Mouse (Mus musculus): ENCODE results near the gene Ptrhd1. TPM values are rescaled to one million over a fixed set of nuclear protein-coding genes. Genes with fewer than 3 reads are reported as not detected.
A peak's percentile ranks its signal among the peaks of the same experiment; 100 is the strongest.

Ptrhd1 gene
- 1 to 10 TPM; 3.9 to 4.7 TPM for total RNA-seq (2021)
- long read RNA-seq, experiment 1, partial matches to known transcripts: 0 of 5 reads
- long read RNA-seq, experiment 1, other reads (novel, unspliced or antisense): 1 of 5 reads
- long read RNA-seq, experiment 2, transcript Ptrhd1-201 (2 exons, 3,840 nt): major isoform, 17 of 18 reads
- long read RNA-seq, experiment 2, partial matches to known transcripts: 0 of 18 reads
- long read RNA-seq, experiment 2, other reads (novel, unspliced or antisense): 1 of 18 reads

DNA sequence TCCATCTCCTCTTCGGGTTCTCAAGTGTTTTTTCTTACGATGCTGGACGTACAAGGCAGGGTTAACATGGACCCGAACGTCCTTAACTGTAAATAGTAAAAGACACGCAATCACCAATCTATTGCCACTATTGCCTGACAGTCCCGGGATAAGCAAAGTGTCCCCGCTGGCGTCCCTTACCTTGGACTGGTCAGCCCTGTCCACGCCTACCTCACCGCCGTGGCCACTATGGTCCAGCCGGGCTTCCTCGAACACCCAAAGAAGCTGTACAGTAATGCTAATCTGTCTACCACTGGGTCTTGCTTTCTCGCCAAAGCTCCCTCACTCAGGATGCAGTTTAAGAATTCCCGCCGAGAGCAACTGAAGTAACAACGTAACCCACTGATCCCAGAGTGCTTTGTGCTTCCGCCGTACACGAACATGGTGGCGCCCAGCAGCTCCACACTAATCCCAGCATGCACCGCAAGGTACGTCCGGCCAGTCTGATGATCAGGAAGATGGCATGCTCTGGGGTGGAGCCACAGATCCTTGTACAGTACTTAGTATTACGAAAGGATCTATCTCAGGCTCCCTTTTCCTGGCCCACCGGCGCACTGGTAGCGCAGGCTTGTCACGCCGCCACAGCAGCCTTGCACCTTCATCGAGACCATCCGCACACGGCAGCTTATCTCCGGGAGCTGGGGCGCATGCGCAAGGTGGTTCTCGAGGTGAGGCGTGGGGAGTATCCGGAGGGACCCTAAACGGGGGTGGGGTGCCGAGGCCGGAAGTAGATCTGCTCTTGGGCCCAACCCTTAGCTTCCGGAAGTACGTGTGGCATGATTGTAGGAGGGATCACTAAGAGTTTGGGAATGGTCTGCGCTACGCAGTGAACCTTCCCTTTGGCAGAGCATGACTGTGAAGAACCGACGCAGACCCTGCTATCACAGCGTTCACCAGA, at the start of gene Ptrhd1, which contains the start of gene Cenpo:
TSS of gene Ptrhd1 (plus strand) at position 456 of the 937 bp plus-strand sequence.
TSS of gene Cenpo (minus strand) at position 723 of the 937 bp plus-strand sequence.
- intact Hi-C loops (cut with DNase I; ENCODE audit: low total_unique reads): no loop called here
- DNase-seq: peak; percentile 93

DNA sequence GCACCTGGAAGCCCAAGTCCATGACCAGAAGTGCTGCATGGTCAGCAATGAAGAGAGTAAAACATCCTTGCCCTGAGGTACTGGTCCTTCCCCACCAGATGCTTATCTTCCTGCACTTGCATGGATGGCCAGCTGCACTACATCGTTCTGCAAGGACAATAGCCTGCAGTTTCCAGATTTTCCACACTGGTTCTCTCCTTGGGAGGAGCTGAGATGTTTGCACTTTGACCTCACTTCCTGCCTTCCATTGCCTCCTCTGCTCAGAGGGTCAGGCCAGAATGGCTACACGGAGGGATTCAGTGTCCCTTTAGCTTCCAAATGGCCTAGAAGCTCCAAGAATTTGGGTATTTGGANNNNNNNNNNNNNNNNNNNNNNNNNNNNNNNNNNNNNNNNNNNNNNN, 49.2 kb upstream of the Ptrhd1 start:
- DNase-seq: no peak
- intact Hi-C loops (cut with DNase I; ENCODE audit: low total_unique reads): no loop called here

DNA sequence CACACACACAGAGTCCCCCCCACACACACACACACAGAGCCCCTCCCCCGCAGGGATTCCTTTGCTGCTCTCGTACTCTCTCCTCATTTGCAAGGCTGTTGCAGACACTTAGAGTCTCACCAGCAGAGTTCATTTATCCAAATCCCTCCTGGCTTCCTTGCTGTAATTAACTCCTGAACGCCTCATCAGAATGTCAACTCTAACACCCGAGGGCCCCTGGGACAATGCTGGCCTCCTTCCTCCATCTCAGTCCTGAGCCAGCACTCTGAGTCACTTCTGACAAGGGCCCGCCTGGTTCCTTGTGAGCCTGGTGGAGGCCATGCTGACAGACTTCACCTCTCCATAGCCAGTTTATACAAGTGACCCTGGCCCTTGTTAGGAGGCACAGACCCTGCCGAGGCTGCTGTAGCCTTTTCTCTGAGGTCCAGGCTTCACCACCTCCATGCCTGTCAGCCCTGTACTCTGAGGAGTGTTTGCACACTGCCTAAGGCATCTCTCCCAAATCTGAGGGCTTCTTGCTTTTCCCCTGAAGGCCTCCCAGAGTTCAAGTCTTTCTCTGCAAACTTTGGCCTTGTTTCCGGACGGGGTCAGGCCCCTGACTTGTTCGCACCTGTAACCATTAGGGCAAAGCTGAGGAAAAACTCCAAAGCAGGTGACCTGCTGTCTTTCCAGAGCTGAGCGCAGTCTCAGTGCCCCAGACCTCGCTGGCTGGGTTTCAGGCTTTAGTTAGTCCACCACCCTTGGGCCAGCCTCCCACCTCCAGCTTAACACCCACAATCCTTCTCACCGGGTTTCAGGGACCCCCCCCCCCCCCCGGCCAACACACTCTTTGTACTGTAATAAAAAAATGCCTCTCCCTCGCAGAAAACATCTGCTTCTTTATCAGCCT, 45.4 kb upstream of the Ptrhd1 start:
- peak; percentile 77 for DNase-seq
- intact Hi-C loops (cut with DNase I; ENCODE audit: low total_unique reads): no loop called here

DNA sequence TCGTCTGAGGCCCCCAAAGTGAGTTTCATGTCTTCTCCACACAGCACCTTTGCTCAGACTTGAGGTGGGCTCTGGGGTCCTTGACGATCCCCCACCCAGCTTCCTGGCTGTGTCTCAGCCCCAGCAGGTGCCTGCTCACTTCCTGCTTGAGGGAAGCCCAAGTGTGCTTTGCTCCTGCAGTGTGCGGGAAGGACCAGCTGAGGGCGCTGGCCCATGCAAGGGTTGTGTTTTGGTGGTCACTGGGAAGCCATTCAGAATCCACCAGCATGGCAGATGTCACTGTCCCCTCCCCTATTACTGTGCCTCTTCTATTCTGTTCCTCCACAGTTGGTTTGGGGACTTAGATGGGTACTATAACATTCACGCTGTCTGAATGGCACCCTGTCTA, 44.8 kb upstream of the Ptrhd1 start:
- intact Hi-C loops (cut with DNase I; ENCODE audit: low total_unique reads): no loop called here
- DNase-seq: no peak

DNA sequence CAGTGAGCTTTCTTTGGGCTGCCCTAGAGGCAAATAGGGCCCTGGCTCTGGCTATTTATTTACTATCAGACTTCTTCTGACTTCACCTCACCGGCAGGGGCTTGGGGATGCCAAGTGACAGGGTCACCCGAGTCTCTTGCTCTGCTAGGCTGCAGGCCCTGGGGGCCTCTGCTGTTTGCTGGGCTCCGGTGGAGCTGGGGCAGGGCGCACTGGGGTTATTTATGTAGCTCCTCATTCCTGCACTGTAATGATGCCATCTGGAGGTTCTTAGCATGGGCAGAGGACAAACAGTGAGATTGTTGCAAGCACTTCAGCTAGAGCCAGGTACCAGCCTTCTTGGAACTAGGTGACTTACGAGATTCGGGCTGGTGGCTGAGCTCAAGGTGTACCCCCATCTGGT, 41.3 kb upstream of the Ptrhd1 start:
- intact Hi-C loops (cut with DNase I; ENCODE audit: low total_unique reads): no loop called here
- DNase-seq: no peak

DNA sequence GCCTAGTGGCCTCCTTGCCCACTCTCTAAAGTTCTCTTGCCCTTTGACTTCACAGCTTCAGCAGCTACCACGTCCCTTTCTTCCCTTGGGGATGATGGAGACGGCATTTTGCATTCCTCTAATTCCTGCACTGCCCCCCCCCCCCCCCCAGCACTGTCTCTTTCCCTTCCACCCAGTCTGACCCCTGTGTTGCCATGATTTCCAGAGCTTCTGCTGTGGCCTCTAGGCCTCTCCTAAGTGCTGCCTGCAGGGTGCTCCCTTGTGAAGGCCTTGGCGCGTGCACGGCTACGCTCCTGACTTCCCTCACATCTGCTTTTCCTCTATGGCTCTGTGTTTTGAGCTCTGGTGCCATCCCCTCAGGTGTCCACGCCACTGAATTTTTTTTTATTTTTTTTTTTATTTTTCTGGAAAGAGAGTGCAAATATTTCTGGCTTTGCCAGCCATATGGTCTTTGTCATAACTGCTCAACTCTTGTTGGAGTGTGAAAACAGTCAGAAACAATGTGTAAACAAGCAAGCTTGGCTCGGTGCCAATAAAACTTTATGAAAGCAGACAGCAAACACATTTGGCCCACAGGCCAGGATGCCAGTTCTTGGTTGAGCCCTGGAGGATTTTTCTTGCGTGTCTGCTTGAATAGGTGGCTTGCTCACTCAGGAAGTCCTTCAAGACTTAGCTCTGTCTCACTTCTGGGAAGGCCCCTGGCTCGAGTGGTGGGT, 40.6 kb upstream of the Ptrhd1 start:
- DNase-seq: no peak
- intact Hi-C loops (cut with DNase I; ENCODE audit: low total_unique reads): no loop called here

DNA sequence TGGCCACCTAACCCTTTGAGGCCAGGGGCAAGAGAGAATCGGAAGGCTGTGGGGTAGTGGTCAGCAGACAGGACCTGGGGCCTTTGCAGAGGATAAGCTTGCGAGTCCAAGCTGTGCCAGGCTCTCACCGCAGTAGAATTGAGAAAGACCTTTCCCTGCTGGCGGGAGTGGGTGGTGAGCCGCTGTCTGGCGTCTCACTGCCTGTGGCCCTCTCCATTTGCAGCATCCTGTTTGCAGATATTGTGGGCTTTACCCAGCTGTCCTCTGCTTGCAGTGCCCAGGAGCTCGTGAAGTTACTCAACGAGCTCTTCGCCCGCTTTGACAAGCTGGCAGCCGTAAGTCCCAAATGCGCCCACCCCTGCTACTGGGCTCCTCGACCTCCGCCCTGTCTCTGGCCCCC, 39.2 kb upstream of the Ptrhd1 start:
- DNase-seq: no peak
- intact Hi-C loops (cut with DNase I; ENCODE audit: low total_unique reads): no loop called here

DNA sequence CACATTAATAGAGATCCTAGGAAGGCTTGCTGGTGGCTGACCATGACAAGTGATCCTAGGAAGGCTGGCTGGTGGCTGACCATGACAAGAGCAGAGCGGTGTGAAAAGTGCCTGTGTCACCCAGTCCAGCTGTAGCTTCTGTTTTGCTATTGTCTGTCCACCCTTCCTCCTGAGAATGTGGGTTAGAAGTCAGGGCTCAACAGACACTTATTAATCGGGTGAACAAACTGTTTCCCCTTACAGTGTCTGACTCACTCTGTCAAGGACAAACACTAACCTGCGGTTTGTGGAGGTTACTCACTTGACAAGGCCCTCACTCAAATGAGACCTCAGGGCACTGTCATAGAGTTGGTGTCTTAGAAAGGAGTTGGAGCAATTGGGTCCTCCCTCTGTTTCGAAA, 35.1 kb upstream of the Ptrhd1 start:
- DNase-seq: no peak

DNA sequence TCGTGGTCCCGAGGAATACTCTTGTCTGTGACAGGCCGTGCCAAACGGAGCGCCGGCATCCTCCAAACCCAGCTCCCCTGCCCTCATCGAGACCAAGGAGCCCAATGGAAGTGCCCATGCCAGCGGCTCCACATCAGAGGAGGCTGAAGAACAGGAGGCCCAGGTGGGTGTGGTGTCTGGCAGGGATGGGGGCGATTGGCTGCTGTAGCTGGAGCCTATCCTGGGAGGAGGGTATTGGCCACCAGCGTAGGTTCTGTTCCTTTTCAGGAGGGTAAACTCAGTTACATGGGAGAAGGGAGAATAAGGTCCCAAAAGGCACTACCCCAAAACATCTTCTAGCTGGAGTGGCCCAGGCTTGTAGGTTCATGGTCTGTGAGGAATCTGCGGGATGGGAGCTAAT, 34.6 kb upstream of the Ptrhd1 start:
- DNase-seq: no peak
- intact Hi-C loops (cut with DNase I; ENCODE audit: low total_unique reads): no loop called here

More for the DNA sequence above, 35.1 kb upstream of the Ptrhd1 start:
- intact Hi-C loops (cut with DNase I; ENCODE audit: low total_unique reads): no loop called here

DNA sequence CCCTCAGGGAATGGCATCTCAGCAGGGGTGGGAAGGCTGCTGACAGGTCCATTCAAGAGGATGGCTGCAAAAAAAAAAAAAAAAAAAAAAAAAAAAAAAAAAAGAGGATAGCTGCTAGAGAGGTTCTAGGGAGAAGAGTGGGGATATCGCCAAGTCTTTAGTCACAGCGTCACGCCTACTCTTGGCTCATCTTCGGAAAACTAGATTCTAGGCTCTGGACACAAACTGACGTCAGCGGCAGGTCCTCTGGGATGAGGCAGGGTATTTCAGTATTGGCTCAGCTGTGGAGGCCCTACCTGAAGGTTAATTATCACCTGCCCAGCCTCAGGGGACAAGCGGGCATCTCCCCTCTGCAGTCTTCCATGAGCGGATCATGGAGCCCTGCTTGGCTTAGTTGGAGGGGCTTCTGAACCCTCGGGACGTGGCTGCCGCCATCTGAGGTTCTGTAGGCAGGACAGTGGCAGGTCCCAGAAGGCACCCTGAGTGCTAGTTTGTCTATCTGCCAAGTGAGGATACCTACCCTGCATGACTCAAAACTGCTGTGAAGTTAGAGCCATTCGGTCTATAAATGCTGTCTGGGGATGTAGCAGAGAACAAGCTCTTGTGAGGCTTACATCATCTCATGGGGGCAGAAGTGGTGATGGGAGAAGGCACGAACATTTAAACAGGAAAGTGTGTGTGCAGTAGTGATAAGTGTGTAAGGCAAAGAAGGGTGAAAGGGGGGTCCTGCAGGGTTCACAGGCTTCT, 32.2 kb upstream of the Ptrhd1 start:
- DNase-seq: peak; percentile 65
- intact Hi-C loops (cut with DNase I; ENCODE audit: low total_unique reads): loop anchor here (10.0 kb wide), 1 partner anchor 277 kb away; no protein-coding TSS in a partner anchor

DNA sequence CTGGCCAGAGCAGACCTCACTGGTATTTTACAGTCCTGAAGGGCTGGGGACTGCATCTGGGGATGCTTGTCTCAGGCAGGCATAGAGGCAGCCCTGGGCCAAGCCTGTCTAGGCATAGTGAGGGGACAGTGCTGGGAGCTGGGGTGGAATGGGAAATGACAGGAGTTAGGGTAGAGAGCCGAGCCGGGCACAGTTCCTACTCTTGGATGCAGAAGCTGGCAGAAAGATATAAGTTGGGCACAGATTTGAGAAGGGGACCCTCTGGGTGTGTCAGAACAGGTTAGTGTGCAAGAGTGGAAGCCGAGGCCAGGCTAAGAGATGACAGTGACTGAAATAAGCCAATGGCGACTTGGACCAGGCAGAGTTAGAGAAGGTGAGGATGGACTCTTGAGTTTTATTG, 31.6 kb upstream of the Ptrhd1 start:
- intact Hi-C loops (cut with DNase I; ENCODE audit: low total_unique reads): loop anchor here (10.0 kb wide), 1 partner anchor 277 kb away; no protein-coding TSS in a partner anchor
- no peak for DNase-seq

DNA sequence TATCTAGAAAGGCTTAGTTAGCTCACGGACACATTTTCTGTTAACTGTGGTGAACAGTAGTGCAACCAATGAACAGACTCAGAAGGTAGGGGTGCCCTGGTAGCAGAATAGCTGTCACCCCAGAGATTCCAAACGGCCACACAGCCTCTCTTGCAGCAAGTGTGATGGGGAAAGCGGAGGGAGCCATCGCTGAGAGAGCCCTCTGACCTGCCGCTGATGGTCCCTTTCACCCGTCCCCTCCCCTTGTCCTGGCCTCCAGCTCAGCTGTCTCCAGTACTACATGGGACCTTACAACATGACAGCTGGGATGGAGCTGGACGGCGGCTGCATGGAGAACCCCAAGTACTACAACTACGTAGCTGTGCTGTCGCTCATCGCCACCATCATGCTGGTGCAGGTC, 27.7 kb upstream of the Ptrhd1 start:
- intact Hi-C loops (cut with DNase I; ENCODE audit: low total_unique reads): loop anchor here (10.0 kb wide), 1 partner anchor 281 kb away; no protein-coding TSS in a partner anchor

DNA sequence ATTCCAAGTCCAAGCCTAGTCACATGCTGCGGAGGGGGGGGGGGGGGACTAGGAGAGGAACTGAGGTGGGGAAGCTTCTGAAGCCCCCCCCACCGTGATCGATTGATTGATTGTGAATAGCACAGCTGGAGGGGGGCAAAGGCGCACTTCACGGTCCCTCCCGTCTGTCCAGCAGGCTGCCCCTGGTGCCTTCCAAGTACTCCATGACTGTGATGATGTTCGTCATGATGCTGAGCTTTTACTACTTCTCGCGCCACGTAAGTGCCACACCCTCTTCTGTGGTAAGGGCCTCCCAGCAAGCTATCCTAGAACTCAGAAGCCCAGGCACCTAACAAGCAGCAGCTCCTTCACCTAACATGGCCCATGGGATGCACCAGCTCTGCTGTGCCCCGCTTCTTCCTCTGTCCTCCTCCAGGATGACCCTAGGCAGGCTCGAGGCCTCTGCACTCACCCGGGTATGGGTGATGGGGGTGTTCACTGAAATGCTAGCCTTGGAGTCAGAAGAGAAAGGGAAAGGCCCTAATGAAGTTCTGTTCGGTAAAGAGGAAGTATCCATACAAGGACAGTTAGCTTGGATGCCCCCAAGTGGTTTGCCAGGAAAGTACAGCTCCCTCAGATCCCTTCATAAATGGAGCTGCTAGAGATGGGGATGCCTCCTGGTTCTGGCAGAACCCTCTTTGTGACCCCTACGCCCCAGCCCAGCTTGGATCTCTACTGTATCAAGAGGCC, 25.3 kb upstream of the Ptrhd1 start:
- intact Hi-C loops (cut with DNase I; ENCODE audit: low total_unique reads): loop anchor here (10.0 kb wide), 1 partner anchor 284 kb away; no protein-coding TSS in a partner anchor
- peak; percentile 59 for DNase-seq

More for the DNA sequence above, 27.7 kb upstream of the Ptrhd1 start:
- DNase-seq: no peak

DNA sequence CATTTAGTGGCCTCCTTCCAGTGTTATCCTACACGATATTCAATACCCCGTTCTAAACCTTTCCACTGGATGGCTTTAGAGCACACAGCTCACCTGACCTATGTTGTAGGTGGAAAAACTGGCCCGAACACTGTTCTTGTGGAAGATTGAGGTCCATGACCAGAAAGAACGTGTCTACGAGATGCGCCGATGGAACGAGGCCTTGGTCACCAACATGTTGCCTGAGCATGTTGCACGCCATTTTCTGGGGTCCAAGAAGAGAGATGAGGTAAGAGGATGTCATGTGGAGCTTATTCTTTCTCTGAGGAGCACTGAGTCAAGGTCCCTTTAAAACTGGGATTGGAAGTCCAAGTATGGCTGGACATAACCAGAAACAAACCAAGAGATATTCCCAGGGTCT, 24.6 kb upstream of the Ptrhd1 start:
- no peak for DNase-seq
- intact Hi-C loops (cut with DNase I; ENCODE audit: low total_unique reads): loop anchor here (10.0 kb wide), 1 partner anchor 284 kb away; no protein-coding TSS in a partner anchor

DNA sequence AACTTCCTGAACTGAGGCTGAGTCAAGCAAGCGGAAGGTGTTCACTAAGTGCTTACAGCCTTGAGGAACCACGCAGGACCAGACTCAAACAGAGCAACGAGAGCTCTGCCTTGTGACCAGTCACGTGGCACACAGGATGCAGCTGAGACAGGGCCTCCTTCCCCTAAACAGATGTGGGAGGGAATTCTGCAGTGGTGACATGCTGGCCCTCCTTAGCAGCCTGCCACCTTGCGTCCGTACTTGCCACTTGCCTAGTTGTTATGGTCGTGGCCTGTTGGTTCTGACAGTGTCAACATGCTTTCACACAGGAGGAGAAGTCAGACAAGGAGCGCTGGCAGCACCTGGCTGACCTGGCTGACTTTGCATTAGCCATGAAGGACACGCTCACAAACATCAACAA, 22.7 kb upstream of the Ptrhd1 start:
- DNase-seq: peak; percentile 23
- intact Hi-C loops (cut with DNase I; ENCODE audit: low total_unique reads): loop anchor here (2.0 kb wide), 1 partner anchor 104 kb away; no protein-coding TSS in a partner anchor

DNA sequence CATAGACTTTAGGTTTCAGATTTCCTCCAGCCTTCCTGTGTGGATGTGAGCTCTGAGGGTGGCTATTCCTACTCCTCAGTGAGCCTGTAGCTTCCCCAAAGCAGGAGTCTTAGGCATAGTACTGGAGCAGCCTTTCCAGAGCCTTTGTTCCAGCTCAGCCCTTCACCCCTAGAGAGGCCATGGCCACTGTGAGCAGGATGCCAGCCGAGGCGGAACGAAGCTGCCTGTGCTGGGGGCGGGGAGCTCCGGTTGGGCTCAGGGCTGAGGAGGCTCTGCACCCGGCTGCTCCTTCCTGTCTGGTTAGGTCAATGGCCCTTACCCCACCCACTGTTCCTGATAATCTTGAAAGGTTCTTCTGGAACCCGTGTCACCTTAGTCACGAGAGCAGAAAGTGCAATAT, 20.9 kb upstream of the Ptrhd1 start:
- intact Hi-C loops (cut with DNase I; ENCODE audit: low total_unique reads): no loop called here
- no peak for DNase-seq

DNA sequence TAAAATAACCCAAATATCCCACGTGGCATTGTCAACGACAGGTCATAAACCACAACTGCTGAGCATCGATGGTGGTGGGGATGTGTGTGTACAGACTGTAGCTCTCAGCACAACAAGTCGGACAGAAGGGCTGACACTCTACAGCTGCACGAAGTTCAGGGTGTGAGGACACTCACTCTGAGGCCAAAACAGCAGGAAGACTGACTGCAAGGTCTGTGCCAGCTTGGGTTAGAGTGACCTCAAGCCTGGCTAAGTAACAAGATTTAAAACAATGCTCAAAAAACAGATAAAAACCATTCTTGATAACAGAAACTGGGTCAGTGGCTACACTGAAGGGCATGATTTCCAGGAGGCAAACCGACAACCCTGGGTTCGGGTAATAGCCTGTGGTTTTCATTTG, 3.7 kb upstream of the Ptrhd1 start:
- intact Hi-C loops (cut with DNase I; ENCODE audit: low total_unique reads): no loop called here
- DNase-seq: no peak

All from gastrocnemius, postnatal 14 days (tissue).